Mouse (Mus musculus) heart, postnatal 0 days (tissue): ENCODE measurements around the gene Jpt2. TPM values are rescaled to one million over a fixed set of nuclear protein-coding genes. Genes with fewer than 3 reads are reported as not detected.
"Not testable (repeated sequence)": the region's sequence is repeated elsewhere in the genome, so short reads cannot be mapped to it uniquely, and the experiment has no call there.

Source experiments
- ATAC-seq: fragments of 200-750 bp; cut with Nextera tagmentation; 2 replicates; pipeline ENCODE4 v1.8.0; 2017; ENCODE audit warnings: low read depth, moderate number of reproducible peaks, moderate library complexity; ENCODE audit not compliant: insufficient read depth
- DNase-seq: peaks from one replicate; pipeline ENCODE4 v3.0.0-alpha.2; 2016; ENCODE audit warnings: low spot score
- H3K27ac ChIP-seq: fragments of 300-500 bp; sonication (generic); 2 replicates; pipeline ENCODE4 v1.5.1; 2014; ENCODE audit warnings: low read depth, mild to moderate bottlenecking
- H3K27me3 ChIP-seq: fragments of 300-500 bp; sonication (generic); 2 replicates; pipeline ENCODE4 v1.6.1; 2014; ENCODE audit warnings: low read length, mixed read lengths; ENCODE audit not compliant: control insufficient read depth, insufficient read depth
- H3K36me3 ChIP-seq: fragments of 300-500 bp; sonication (generic); replicated peaks from 2 replicates; pipeline ENCODE4 v1.6.1; 2014; ENCODE audit warnings: low read length, mixed read lengths; ENCODE audit not compliant: control insufficient read depth, insufficient read depth
- H3K4me1 ChIP-seq: fragments of 300-500 bp; sonication (generic); 2 replicates; pipeline ENCODE4 v1.6.1; 2014; ENCODE audit warnings: antibody characterized with exemption; ENCODE audit not compliant: control insufficient read depth, insufficient read depth
- H3K4me2 ChIP-seq: fragments of 300-500 bp; sonication (generic); 2 replicates; pipeline ENCODE4 v1.6.1; 2014; ENCODE audit warnings: low read depth, mild to moderate bottlenecking, low read length, moderate library complexity
- H3K4me3 ChIP-seq: fragments of 300-500 bp; sonication (generic); 2 replicates; pipeline ENCODE4 v1.5.1; 2014; ENCODE audit warnings: low read depth, low read length
- H3K9ac ChIP-seq: fragments of 300-500 bp; sonication (generic); replicated peaks from 2 replicates; pipeline ENCODE4 v1.6.1; 2014; ENCODE audit warnings: low read depth, low read length, mixed read lengths
- H3K9me3 ChIP-seq: fragments of 300-500 bp; sonication (generic); replicated peaks from 2 replicates; pipeline ENCODE4 v1.6.1; 2016; ENCODE audit warnings: low read length; ENCODE audit not compliant: control insufficient read depth
- CTCF ChIP-seq: IDR thresholded peaks from 2 replicates; pipeline ENCODE4 v1.5.1; 2016; ENCODE audit warnings: antibody characterized with exemption, control low read depth, low read depth
- EP300 ChIP-seq: IDR thresholded peaks from 2 replicates; pipeline ENCODE4 v1.6.1; 2016; ENCODE audit warnings: antibody characterized with exemption, low read depth
- WGBS: fragments of 180-500 bp; shearing (Covaris S2); extraction: QIAGEN DNeasy Blood & Tissue Kit; methylation state at CpG from one replicate; pipeline ENCODE4 v1.1.7; 2014; 5-methylcytosine and 5-hydroxymethylcytosine counted together
- polyA plus RNA-seq: library from polyadenylated mRNA; unstranded; fragments of >200 nt; fragmentation: Nextera tagmentation; extraction: Ambion mirVana; gene quantifications from 2 replicates; pipeline ENCODE4 v1.2.1, GENCODE M21; 2015
- total RNA-seq: library from RNA; depleted of rRNA; stranded (reverse); fragments of >200 nt; gene quantifications from 2 replicates; pipeline ENCODE4 v1.2.3, GENCODE M21; 2014; ENCODE audit warnings: low replicate concordance

The Jpt2 gene
- total and polyA plus RNA-seq, 2 experiments from 2014 or later: 21.2 to 22.4 TPM

GRCm38 (mm10) chr17:24960852-24961715, 595 bp upstream of the Jpt2 start:
- Histone ChIP-seq H3K4me2 (peak overlapping the region; percentile 89), H3K4me1 (peaks cover 9% of the 10 kb centered on the region; the same call in 1 of the 2 replicates), H3K27me3 (no peaks in the 10 kb centered on the region), H3K27ac (no peak overlapping the region), H3K36me3 (peaks cover 45% of the 10 kb centered on the region), H3K9ac (no peak overlapping the region), H3K4me3 (peak overlapping the region; percentile 69), H3K9me3 (no peaks in the 10 kb centered on the region)
- DNase-seq (no peak), ATAC-seq (no peak)
- TF ChIP-seq CTCF (no peak), EP300 (0 out of 2 replicates have a peak, but pooled peaks have one; percentile 30)
- 14% methylated on average over 21 of the region's 21 CpGs for WGBS

DNA sequence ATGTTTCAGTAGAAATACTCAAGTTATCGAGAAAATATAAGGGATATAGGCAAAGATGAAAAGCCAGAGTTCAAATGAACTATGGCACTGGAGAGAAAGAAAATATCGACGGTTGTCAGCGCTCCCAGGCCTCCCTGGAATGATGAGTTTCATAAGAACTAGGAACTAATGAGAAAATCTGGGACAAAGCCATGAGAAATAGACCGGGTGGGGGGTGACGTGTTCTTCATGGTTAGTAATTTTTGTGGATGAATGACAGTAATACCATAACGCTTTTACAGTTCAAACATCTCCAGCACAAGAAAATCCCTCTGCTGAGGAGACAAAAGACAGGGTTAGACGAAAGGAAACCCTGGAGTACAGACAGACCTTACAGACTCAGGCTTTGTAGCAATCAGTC, 1.1 kb downstream of the Jpt2 start:
- peak overlapping the region; percentile 57; the same call in 1 of the 2 replicates for H3K9ac ChIP-seq
- peak overlapping the region; percentile 89 for H3K4me2 ChIP-seq
- H3K9me3 ChIP-seq: no peaks in the 10 kb centered on the region
- TF ChIP-seq EP300: no peak
- no peak for TF ChIP-seq CTCF
- no peak overlapping the region for H3K27ac ChIP-seq
- DNase-seq (no peak), ATAC-seq (no peak)
- peak overlapping the region; percentile 69 for H3K4me3 ChIP-seq
- H3K27me3 ChIP-seq: no peaks in the 10 kb centered on the region
- peaks cover 9% of the 10 kb centered on the region; the same call in 1 of the 2 replicates for H3K4me1 ChIP-seq
- WGBS: 56% methylated on average over 8 of the region's 8 CpGs
- H3K36me3 ChIP-seq: peaks cover 45% of the 10 kb centered on the region

DNA sequence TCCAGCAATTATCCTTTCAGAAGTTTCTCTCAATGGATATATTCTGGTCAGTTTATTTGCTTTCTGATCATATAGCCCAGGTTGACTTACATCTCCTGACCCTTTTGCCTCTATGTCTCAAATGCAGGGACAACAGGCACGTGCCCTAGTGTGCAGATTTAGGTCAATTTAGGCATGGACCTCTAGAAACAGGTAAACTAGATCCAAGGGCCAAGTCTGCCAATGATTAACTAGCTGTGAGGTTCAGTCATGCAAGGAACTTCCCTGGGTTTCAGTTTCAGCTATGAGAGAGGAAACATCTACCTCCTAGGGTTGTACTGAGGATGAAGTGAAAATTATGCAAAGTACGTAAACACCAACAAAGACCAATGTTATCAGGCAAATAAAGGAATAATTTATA, 7.2 kb downstream of the Jpt2 start:
- H3K4me2 ChIP-seq: no peak overlapping the region
- TF ChIP-seq CTCF (no peak), EP300 (no peak)
- H3K36me3 ChIP-seq: peaks cover 31% of the 10 kb centered on the region
- no peaks in the 10 kb centered on the region for H3K27me3 ChIP-seq
- DNase-seq (no peak), ATAC-seq (no peak)
- no peak overlapping the region for H3K27ac ChIP-seq
- no peaks in the 10 kb centered on the region for H3K9me3 ChIP-seq
- no peak overlapping the region for H3K9ac ChIP-seq
- H3K4me3 ChIP-seq: no peak overlapping the region
- WGBS: 94% methylated on average over 2 of the region's 2 CpGs
- no peaks in the 10 kb centered on the region for H3K4me1 ChIP-seq

DNA sequence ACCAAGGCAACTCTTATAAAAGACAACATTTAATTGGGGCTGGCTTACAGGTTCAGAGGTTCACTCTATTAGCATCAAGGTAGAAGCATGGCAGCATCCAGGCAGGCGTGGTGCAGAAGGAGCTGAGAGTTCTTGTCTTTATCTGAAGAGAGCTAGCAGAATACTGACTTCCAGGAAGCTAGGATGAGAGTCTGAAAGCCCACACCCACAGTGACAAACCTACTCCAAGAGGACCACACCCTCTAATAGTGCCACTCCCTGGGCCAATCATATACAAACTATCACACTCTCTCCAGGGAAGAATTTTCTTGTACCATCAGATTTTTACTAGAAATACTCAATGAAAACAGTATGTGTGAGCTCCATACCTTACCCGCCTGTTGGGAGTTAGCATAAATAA, 9.8 kb downstream of the Jpt2 start:
- no peaks in the 10 kb centered on the region for H3K9me3 ChIP-seq
- no peaks in the 10 kb centered on the region for H3K27me3 ChIP-seq
- no peak overlapping the region for H3K27ac ChIP-seq
- ATAC-seq (no peak), DNase-seq (no peak)
- peaks cover 48% of the 10 kb centered on the region for H3K36me3 ChIP-seq
- WGBS: 87% methylated on average over 2 of the region's 2 CpGs
- H3K9ac ChIP-seq: no peak overlapping the region
- TF ChIP-seq CTCF (no peak), EP300 (no peak)
- H3K4me2 ChIP-seq: no peak overlapping the region
- H3K4me1 ChIP-seq: no peaks in the 10 kb centered on the region
- H3K4me3 ChIP-seq: no peak overlapping the region

DNA sequence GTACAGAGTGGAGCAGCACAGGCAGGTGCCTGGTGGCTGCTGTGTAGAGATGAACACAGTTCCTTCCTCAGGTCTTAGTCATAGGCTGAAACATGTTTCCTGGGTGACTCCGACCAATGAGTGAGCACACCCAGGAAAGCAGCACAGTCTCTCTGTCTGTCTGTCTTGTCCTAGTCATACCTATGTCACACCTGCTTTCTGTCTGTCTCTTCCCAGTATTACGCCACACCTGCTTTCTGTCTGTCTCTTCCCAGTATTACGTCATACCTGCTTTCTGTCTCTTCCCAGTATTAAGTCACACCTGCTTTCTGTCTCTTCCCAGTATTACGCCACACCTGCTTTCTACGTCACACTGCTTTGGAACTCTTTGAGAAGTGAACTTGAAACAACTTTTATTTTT, 12.3 kb downstream of the Jpt2 start:
- WGBS: 90% methylated on average over 5 of the region's 5 CpGs
- Histone ChIP-seq H3K36me3 (peaks cover 44% of the 10 kb centered on the region), H3K4me3 (no peak overlapping the region), H3K27ac (no peak overlapping the region), H3K9me3 (no peaks in the 10 kb centered on the region), H3K4me2 (no peak overlapping the region), H3K9ac (no peak overlapping the region), H3K4me1 (no peaks in the 10 kb centered on the region), H3K27me3 (no peaks in the 10 kb centered on the region)
- ATAC-seq (no peak), DNase-seq (no peak)
- TF ChIP-seq EP300: no peak
- TF ChIP-seq CTCF: no peak

- not testable (repeated sequence) for H3K9me3 ChIP-seq, H3K4me3 ChIP-seq, H3K27me3 ChIP-seq, H3K27ac ChIP-seq, H3K9ac ChIP-seq, H3K4me2 ChIP-seq, DNase-seq, H3K4me1 ChIP-seq, ATAC-seq
- WGBS: 77% methylated on average over 1 of the region's 1 CpGs
- H3K36me3 ChIP-seq: peaks cover 34% of the 10 kb centered on the region
Observed at GRCm38 (mm10) chr17:24943589-24943988, 16.9 kb downstream of the Jpt2 start.
